Mouse (Mus musculus) megakaryocyte, adult 5-6 weeks (primary cell): Measurements from ENCODE around the gene Bik. TPM values are rescaled to one million over a fixed set of nuclear protein-coding genes. Genes with fewer than 3 reads are reported as not detected.
A peak's percentile ranks its signal among the peaks of the same experiment; 100 is the strongest.

Experiments
- ATAC-seq: 2 replicates; pipeline ENCODE4 v1.8.0; 2016; ENCODE audit warnings: mild to moderate bottlenecking, inconsistent platforms; ENCODE audit not compliant: poor library complexity, severe bottlenecking
- total RNA-seq, 2 experiments: library from RNA; stranded (forward) in 1 of 2; stranded (reverse) in 1 of 2; fragments of 153-499, 151-499 nt in 1 of 2; fragments of 221-1000, 200-1000 nt in 1 of 2; gene quantifications; 2 replicates each; pipeline versions ENCODE4 v1.2.3 to v1.2.4; 2015 to 2017

The Bik gene
- total RNA-seq, 2 experiments from 2014 or later: 0.40 TPM; not detected in 1

DNA sequence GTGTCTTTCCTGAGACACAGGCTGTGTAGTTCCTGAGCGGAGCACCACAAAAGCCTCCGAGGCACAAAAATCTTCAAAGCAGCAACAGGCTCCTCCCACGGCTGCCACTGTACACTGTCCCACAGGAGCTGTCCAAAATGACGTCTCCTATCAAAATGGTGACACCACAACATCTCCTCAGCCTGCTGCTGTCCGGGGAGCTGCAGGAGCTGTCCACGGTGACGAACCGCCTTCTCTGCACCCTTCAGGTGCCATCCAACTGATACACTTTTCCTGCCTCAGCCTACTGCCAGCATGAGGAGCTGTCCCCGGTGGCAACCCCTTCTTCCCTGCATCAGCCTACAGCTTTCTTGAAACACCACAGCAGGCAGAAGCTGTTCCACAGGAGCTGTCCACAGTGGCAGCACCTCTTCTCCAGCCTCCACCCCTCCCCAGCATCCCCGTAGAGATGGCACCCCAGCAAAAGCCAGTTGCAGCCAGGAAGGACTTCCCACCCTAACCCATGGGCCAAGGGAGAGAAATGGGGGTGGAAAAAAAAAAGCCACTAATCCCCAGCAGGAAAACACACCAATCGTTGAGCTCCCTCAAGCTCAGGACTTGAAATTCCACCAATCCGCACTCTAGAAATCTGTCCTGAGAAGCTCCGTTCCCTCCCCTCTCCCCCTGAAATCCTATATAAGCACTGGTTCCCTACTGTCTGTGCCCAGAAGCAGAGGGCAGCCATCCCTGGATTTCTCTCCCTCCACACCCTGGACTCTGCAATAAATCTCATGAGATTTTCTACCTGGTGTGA is 14.0 kb upstream of the Bik start:
- no peak for ATAC-seq

DNA sequence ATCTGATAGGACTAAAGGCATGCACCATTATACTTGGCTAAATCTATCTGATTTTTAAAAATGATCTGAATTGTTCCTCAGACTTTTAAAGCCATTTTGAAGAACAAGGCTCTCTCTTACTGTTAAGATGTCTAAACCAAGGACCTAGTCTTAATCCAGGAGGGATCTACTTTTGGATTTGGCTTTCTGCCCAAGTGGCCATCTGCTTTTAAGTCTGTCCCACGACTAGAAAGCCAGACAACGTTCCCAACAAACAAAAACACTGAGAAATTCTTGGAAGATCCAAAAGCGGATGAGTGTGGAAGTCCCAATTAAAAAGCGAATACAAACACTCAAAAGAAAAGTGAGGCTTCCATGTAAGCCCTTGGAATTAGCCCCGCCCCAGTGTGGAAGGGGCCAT is 11.6 kb upstream of the Bik start:
- no peak for ATAC-seq

DNA sequence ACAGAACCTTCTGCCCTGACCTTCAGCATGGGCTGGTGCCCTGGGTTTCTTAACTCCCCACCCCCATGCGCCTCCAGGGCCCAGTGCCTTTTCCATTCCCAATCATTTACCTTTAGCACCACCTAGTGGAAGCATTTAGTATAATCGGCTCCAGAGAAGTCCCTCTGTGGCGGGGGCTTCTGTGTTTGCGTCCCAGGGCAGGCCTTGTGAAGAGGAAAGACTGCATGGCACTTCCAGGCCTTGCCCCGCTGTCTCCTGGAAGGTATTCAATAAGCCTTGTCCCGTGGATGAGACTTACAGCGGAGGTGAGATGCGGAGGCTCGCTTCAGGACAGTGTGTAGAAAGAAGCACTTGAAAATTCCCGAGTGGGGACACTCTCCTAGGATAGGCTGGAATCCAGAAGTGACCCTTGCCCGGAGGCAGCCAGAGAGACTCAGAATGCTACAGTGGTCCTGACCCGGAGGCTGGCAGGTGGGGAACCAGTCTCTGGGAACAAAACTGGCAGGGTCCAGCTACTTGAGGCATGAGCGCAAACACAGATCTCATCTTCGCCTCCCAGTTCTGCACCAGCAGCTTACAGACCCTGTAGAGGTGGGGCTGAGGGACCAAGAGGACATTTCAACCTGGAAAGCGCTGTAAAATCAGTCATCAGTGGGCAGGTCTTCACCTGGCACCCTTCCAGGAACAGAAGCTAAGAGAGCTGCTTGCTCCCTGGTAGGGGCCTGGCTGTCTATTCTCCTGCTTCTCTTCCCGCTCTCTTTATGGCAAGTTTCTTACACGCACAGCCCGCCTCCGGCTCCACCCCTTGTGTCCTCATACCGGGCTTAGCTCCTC is 8.2 kb upstream of the Bik start:
- ATAC-seq: peak; percentile 96

DNA sequence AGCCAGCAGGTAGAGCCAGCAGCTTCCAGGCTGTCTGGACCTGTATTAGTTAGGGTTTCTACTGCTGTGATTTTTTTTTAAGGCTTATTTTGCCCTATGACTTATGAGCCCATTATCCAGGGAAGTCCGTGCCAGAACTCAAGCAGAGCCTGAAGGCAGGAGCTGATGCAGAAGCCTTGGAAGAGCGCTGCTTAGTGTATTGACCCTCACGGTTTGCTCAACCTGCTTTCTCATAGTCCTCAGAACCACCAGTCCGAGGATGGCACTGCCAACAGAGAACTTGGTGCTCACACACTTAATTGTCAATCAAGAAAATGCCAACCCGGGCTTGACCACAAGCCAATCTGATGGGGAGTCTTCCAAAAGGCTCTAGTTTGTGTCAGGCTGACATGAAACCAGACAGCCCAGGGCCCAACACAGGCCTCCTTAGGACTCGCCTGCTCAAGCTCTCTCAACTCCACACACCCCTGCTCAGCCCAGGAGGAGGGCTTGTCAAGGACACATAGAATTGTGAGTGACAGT is 5.7 kb upstream of the Bik start:
- ATAC-seq: no peak

DNA sequence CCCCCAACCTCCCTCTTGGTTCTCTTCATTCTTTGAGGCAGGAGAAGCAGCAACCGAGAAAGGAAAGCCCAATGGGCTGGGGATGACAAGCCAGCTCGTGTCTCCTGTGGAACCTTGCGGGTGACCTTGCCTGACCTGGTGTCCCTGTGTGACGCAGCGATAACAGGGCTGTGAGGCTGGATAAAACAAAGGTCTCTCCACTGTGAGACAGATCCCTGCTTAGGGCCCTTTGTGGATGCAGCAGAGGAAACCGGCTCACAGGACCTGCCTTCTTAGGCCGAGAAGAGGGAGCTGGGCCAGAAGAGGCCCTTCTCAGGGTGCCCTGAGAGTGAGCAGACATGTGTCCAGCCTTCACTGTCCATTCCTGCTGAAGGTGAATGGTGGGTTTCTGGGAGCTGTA is 3.5 kb upstream of the Bik start:
- no peak for ATAC-seq

- ATAC-seq: no peak
Observed at GRCm38 (mm10) chr15:83523638-83524332, 2.9 kb upstream of the Bik start.

DNA sequence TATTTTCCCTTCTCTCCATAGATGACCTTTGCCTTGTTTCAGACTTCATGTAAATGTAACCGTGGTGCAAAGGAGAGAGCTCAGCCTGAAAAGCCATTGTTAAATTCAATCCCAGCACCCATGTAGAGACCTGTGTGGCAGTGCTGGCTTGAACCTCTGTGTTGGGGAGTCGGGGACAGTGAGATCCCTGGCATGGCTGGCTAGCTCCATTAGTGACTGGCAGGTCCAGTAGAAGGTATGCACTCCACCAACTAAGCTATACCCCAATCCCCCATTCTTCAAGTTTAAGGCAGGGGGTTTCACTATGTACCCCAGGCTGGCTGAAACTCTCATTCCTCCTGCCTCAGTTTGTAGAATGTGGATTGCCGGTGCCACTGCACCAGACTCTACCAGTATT is 2.3 kb upstream of the Bik start:
- ATAC-seq: no peak

GRCm38 (mm10) chr15:83527092-83527437 is 403 bp downstream of the Bik start:
- peak; percentile 43 for ATAC-seq

- no peak for ATAC-seq
Observed at GRCm38 (mm10) chr15:83527747-83528146, 1.1 kb downstream of the Bik start.

DNA sequence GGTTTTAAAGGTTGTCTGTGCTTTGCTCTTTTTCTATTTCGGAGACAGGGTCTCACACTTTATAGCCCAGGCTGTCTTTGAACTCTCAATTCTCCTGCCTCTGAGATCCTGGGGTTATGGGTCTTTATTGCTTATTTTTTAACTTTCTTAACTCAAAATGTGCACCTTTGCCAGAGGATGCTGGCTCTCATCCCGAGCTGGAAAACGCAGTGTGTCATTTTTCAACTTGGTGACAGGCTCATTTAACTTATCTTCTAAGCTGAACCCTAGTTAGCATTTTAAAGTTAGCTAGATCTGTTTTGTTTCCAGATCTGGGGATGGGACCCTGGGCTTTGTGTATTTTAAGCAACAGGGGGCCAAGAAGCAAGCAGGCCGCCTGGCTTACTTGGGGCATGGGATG is 2.2 kb downstream of the Bik start:
- no peak for ATAC-seq

- ATAC-seq: no peak
Observed at GRCm38 (mm10) chr15:83529765-83530164, 3.1 kb downstream of the Bik start.

- no peak for ATAC-seq
Observed at GRCm38 (mm10) chr15:83530233-83530632, 3.6 kb downstream of the Bik start.

GRCm38 (mm10) chr15:83530688-83531087 is 4.0 kb downstream of the Bik start:
- no peak for ATAC-seq

- ATAC-seq: no peak
Observed at GRCm38 (mm10) chr15:83531961-83532469, 5.4 kb downstream of the Bik start.

GRCm38 (mm10) chr15:83532606-83533005 is 5.9 kb downstream of the Bik start:
- no peak for ATAC-seq

DNA sequence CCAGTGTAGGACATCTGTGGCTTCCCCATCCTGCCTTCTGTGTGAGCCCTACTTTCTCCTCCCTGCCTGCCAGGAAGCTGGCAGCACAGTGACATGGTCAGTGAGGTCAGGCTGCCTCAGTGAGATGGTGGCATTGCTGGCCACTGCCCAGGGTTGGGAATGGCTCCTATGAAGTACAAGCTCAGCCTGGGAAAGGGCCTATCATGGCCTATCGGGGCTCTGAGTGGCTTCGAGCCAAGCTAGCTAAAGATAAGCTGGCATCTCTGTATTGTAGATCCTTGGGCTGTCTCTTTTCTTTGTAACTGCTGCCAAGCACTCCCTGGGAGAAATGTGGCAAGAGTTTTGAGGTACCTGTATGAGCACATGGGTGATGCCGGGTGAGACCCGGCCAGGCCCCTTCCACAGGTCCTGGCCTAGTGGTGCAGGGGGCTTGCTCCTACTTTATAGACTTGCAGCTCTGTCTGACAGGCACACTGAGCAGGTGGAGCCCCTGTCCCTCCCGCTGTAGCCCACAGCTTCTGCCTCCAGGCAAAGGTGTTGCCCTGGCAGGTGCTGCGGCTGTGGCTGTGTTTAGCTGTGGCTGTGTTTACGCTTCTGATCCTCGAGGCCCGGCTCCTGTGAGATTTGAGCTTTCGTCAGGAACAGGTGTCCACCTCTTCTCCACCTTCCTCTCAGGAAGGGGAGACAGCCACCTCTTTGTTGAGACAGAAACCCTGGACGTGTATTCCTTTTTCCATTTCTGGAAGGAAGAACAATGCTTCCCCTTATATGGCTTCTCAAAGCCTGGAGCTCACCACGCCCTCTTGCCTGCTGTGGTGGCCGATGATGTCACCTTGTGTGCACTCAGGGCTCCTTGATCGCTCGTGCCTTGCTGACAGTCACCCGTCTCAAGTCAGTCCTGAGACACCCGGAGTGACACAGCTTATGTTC is 8.6 kb downstream of the Bik start:
- no peak for ATAC-seq

DNA sequence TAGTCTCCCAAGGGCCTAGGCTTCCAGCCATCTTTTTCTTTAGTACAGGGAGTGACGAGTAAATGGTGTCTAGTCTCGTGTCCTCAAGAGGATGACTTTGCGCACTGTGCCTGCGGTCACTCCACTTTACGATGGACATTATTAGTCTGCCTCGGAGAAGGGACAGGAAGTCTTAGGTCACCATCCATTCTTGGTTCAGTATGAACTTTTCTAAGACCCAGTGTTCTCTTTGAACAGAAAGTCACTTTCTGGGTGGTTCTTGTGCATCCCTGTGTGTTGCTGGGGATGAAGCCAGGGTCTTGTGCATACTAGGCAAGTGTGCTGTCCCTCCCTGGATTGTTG is 9.2 kb downstream of the Bik start:
- no peak for ATAC-seq

- ATAC-seq: no peak
Observed at GRCm38 (mm10) chr15:83538855-83539254, 12.2 kb downstream of the Bik start.

DNA sequence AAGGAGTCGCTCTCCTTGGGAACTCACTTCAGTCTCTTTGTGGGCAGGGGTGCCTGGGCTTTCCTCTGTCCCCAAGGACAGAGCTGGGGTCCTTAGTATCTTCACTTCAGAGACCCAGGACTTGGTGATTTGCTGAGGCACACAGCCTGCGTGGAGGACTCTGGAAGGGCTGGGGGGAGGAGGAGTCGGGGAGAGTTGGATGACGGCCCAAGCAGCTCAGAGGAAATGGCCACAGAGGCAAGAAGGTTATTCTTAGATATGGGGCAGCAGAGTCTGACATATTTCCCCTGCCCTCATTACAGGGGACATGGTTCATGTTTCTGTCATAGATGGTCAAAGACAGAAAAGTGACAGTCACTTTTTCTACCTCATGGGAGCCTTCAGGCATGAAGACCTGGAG is 13.2 kb downstream of the Bik start:
- ATAC-seq: no peak

- ATAC-seq: no peak
Observed at GRCm38 (mm10) chr15:83541647-83542287, 15.1 kb downstream of the Bik start.
